In genomic region chr3:85833627-85834026, GRCm38 (mm10) we compare ENCODE assay signal across 28 mouse cellular contexts. TPM values are rescaled to one million over a fixed set of nuclear protein-coding genes. Genes with fewer than 3 reads are reported as not detected.
A peak's percentile ranks its signal among the peaks of the same experiment; 100 is the strongest.
DNase-seq lines count a peak whose midpoint lies in the region; ATAC-seq and TF ChIP-seq lines count a peak whose summit lies in the region.
"Had no signal": no experiment of that assay in that cellular context is flagged by ENCODE, and none has a peak within 500 bp of the region (broad histone marks: within the 10 kb centered on the region; RNA-seq: fewer than 3 reads in every experiment).

No protein-coding gene starts in this region.

- no peaks in the 10 kb centered on the region for H3K27me3 ChIP-seq in kidney, postnatal 0 days (ENCODE audit: insufficient read depth, low read length)
- H3K27me3 ChIP-seq: CH12.LX; embryonic facial prominence, embryonic 13.5 days; embryonic facial prominence, embryonic 15.5 days; forebrain, embryonic 12.5 days; forebrain, embryonic 15.5 days had no signal

- H3K9ac ChIP-seq in kidney, postnatal 0 days (ENCODE audit: low read depth, low read length), result no peak overlapping the region
- H3K9ac ChIP-seq: embryonic facial prominence, embryonic 13.5 days; embryonic facial prominence, embryonic 15.5 days; forebrain, embryonic 12.5 days; forebrain, embryonic 15.5 days; forebrain, postnatal 0 days had no signal

- H3K9me3 ChIP-seq in kidney, postnatal 0 days (replicated peaks; ENCODE audit: low read length), result no peaks in the 10 kb centered on the region
- H3K9me3 ChIP-seq: embryonic facial prominence, embryonic 13.5 days; embryonic facial prominence, embryonic 15.5 days; forebrain, embryonic 10.5 days; forebrain, embryonic 12.5 days; forebrain, embryonic 15.5 days; G1E had no signal

- no peak overlapping the region for H3K4me3 ChIP-seq in kidney, postnatal 0 days (replicated peaks; ENCODE audit: low read depth, low read length)
- H3K4me3 ChIP-seq: embryonic facial prominence, embryonic 13.5 days; embryonic facial prominence, embryonic 15.5 days; erythroblast, embryonic 14.5 days; forebrain, embryonic 10.5 days; forebrain, embryonic 12.5 days; forebrain, embryonic 15.5 days had no signal

- H3K27ac ChIP-seq in kidney, postnatal 0 days, result 0 out of 2 replicates have a peak overlapping the region, but pooled peaks have one; percentile 42
- H3K27ac ChIP-seq: embryonic facial prominence, embryonic 13.5 days; embryonic facial prominence, embryonic 15.5 days; forebrain, embryonic 12.5 days; forebrain, embryonic 15.5 days had no signal

- no peak overlapping the region for H3K4me2 ChIP-seq in kidney, postnatal 0 days (ENCODE audit: low read length)
- H3K4me2 ChIP-seq: embryonic facial prominence, embryonic 13.5 days; embryonic facial prominence, embryonic 15.5 days; forebrain, embryonic 12.5 days; forebrain, embryonic 15.5 days had no signal

- DNase-seq in gastrocnemius, adult 18-20 months (ENCODE audit: low spot score), result peak; percentile 32
- no peak for DNase-seq in gastrocnemius, postnatal 36 days
- DNase-seq in kidney, postnatal 0 days (ENCODE audit: low spot score), result no peak
- no peak for DNase-seq in kidney, postnatal 36 days
- peak; percentile 22 for DNase-seq in skeletal muscle tissue, adult 2 months (ENCODE audit: low read depth, low spot score)
- DNase-seq in liver, result no peak
- DNase-seq: adrenal gland, adult 2 months; adrenal gland, postnatal 10 days; adrenal gland, postnatal 25 days; B cell, adult 2 months; cerebellum, adult 11 months; cerebellum, adult 18-20 months; cerebellum, adult 8-10 months; cerebellum, adult 9-11 months; cerebellum, postnatal 14 days; cerebellum, postnatal 36 days; embryo, embryonic 11 days; forebrain, postnatal 0 days had no signal

- no peak for ATAC-seq in kidney, postnatal 0 days (replicated peaks; ENCODE audit: low FRiP score, low read depth)
- ATAC-seq: CD4-positive, CD25-positive, alpha-beta regulatory T cell, adult 4 months; forebrain, embryonic 15.5 days; forebrain, postnatal 0 days had no signal

- intact Hi-C loops in gastrocnemius, postnatal 36 days (cut with DNase I), result no loop called here

- H3K36me3 ChIP-seq in kidney, postnatal 0 days (ENCODE audit: insufficient read depth, low read length), result no peaks in the 10 kb centered on the region
- H3K36me3 ChIP-seq: embryonic facial prominence, embryonic 13.5 days; embryonic facial prominence, embryonic 15.5 days; forebrain, embryonic 10.5 days; forebrain, embryonic 12.5 days; forebrain, embryonic 15.5 days; G1E had no signal

- 88% methylated on average over 1 of the region's 1 CpGs for WGBS in kidney, postnatal 0 days

- TF ChIP-seq CTCF in kidney, postnatal 0 days (IDR thresholded peaks at IDR 0.05; ENCODE audit: low read depth), result no peak

- H3K4me1 ChIP-seq in kidney, postnatal 0 days (replicated peaks; ENCODE audit: insufficient read depth, low read length), result 0 out of 2 replicates have a peak, but pooled peaks cover 4% of the 10 kb centered on the region
- H3K4me1 ChIP-seq: embryonic facial prominence, embryonic 15.5 days had no signal

RNA-seq across cellular contexts. Expression of gene Fam160a1, which starts 16.5 kb away (rescaled TPM):
- total RNA-seq in gastrocnemius, adult 18-20 months (2021), result 10 to 100 TPM; 50.7 to 54.3 TPM
- total RNA-seq in gastrocnemius, postnatal 36 days (2021), result 10 to 100 TPM; 55.5 to 57.7 TPM
- polyA plus RNA-seq in kidney, postnatal 0 days (2015; fragmentation: Nextera tagmentation; extraction: Ambion mirVana), result 5.5 and 6.8 TPM in 2 replicates
- total RNA-seq: common myeloid progenitor, adult 5-6 weeks had no signal
- polyA plus RNA-seq: G1E had no signal

RNA-seq across cellular contexts. Expression of gene Glt28d2, which starts 53.7 kb away (rescaled TPM):
- total RNA-seq in gastrocnemius, adult 18-20 months (2021), result 1 to 10 TPM; 6.0 to 9.3 TPM
- 1 to 10 TPM; 5.3 to 8.5 TPM for total RNA-seq in gastrocnemius, postnatal 36 days (2021)
- polyA plus RNA-seq in kidney, postnatal 0 days (2015; fragmentation: Nextera tagmentation; extraction: Ambion mirVana), result 4.5 and 5.0 TPM in 2 replicates
- total RNA-seq: common myeloid progenitor, adult 5-6 weeks; G1E had no signal
- polyA plus RNA-seq: G1E had no signal

RNA-seq across cellular contexts. Expression of gene Gm37240, which starts 53.7 kb away (rescaled TPM):
- 10 to 100 TPM; 30.2 to 34.0 TPM for total RNA-seq in gastrocnemius, adult 18-20 months (2021)
- 10 to 100 TPM; 35.6 to 41.7 TPM for total RNA-seq in gastrocnemius, postnatal 36 days (2021)
- 10.8 and 12.0 TPM in 2 replicates for polyA plus RNA-seq in kidney, postnatal 0 days (2015; fragmentation: Nextera tagmentation; extraction: Ambion mirVana)
- total RNA-seq: common myeloid progenitor, adult 5-6 weeks; G1E had no signal
- polyA plus RNA-seq: erythroblast, embryonic 14.5 days; G1E had no signal

Comparison
In these comparisons a context has a peak if more than half of its experiments do, and no peak if none do; other contexts are left out.
1. DNase-seq: peak in gastrocnemius, adult 18-20 months (single experiment) and skeletal muscle tissue, adult 2 months (single experiment); none in gastrocnemius, postnatal 36 days (0 of 2), kidney, postnatal 0 days (single experiment), kidney, postnatal 36 days (0 of 2) and liver (single experiment).